Mouse (Mus musculus) kidney, postnatal 4 days (tissue): Measurements from ENCODE around the gene Mocs2.

Source experiments
- DNase-seq, 2 experiments: peaks; one replicate each; pipeline ENCODE4 v3.0.0; 2021; ENCODE audit warnings: mixed read lengths in 2 of 2

Gene Mocs2

DNA sequence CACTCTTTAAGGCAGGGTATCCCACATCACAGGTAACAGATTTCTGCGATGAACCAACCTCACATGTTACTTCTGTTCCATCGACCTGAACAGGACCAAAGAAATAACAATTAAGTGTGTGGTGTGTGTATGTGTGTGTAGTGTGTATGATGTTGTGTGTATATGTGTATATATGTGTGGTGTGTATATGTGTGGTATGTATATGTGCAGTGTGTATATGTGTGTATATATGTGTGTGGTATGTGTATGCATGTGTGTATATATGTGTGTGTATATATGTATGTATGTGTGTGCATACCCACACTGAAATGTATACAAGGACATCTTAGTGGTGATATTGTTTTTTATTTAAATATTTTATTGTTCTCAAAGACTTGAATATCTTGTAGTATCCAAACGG, 36.4 kb downstream of the Mocs2 start:
- DNase-seq, result no peak

DNA sequence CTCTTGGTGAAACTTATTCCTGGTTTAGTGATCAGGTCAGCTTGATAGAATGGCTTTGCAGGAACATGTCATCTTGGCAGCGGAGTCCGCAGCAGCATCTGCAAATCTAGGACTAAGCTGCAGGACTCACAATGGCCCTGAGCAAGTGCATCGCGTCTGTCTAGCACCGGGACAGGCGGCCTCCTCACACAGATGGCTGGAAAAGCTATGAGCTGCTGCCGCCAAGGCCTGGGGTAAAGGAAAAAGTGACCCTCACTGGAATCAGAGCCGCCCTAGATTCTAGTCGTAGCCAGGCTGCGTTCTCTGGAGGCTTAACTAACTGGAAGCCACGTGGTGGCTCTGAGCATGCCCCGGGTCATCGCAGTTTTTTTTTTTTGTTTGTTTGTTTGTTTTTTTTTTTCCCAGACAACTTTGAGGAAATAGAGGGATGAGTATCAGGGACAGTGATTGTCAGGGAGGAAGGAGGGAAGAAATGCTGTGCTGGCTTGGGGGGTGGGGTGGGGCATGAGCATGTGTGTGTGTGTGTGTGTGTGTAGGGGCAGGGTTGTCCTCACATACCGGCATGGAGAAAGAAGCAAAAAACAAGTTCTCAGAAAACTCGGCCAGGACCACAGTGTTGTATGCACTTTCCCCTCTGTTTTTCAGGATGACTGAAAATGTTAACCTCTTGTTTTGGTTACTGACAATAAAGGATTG, 37.7 kb downstream of the Mocs2 start:
- DNase-seq, result peak; percentile 9 to 24

DNA sequence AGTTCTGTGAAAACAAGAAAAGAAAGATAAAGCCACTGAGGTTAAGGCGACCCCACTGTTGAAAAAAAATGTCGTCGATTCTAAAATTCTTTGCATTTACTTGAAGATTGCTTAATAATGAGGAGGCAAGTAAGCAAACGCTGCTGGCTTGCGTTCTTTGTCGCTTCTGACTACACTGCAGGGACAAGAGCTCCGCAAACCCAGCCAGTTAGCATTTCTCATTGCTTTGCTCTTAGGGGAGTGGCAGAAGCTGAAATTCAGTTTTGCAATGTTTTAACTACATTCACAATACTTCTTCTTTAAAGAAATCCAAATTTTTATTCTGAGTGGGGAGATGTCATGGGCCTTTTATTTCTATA, 38.2 kb downstream of the Mocs2 start:
- no peak for DNase-seq

DNA sequence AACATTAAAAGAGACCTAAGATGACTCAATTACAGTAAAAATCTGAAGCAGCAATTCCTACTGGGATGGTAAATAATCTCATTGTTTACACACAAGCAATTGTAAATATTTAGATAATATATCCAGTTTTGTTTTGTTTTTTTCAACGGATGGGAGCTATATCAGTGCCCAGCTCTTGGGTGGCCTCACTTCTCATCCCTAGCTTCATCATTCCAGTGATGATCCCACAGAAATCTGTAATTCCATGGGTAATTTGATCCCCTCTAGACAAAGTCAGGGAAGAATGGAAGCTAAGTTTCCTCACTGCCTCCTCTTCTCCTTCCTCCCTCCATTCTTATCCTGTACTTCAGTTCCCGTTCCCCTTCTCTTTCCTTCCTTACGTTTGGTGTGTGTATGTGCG, 39.5 kb downstream of the Mocs2 start:
- DNase-seq, result no peak

DNA sequence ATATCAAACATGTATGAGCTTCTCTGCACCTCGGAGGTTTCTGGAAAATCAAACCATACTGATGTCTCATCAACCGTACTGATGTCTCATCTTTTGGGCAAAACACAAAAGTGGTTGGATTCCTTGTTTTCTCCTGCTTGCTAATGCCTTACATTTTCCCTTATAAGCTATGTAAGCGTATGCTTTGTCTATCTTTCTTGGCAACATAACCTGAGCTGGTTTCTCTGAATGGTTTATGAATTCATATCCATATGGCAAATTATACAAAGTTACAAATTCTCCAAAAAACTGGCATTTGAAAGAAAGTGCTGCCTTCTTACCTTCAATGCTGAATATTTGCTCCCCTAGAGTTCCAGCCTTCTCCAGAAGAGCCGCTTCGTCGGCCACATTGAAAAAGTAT, 56.7 kb downstream of the Mocs2 start:
- no peak for DNase-seq

DNA sequence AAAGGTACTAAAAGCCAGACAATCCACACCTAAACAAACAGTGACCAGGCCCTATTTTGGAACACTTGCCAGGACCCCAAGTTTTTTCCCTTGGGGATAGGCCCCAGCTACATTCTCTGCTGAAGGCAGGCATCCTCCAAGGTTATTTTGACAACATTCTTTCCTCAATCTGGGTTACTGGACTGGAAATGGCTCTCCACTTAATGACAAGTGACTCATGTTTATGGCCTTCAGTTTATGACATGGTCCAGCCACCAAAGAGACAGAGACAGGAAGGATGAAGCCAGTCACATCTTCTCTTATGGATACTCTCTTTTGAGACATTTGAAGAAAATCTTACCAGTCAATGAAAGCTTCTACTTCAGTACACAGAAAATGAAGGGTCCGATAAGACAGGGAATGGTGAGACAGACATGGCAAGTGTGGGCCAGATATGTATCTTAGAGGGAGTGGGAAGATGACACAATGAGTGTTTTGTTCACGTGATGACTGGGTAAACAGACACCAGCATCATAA, 58.0 kb downstream of the Mocs2 start:
- DNase-seq, result no peak

DNA sequence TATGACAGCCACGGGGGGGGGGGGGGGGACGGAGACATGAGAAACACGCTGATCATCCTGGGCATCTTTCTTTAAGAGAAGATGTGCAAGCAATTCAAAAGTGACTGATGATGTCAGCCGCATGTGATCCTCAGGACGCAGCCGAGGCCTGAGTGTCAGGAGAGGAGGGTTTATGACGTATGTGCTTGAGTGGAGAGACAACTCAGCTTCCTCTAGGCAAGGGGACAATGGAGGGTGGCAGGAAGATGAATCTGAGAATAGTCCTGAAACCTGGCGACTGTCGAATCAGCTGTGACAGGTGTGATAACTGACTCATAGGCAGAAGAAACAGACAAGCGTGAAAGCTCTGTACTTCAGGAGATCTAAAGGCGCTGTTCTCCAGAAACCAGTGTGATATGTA, 60.6 kb downstream of the Mocs2 start:
- no peak for DNase-seq
